Mouse (Mus musculus) ES-Bruce4 (cell line): Measurements from ENCODE around the gene Tmed3.

Experiments
- CTCF ChIP-seq: IDR thresholded peaks from one replicate; pipeline ENCODE4 v1.8.1; 2011; ENCODE audit warnings: low read depth, low read length
- EP300 ChIP-seq: IDR thresholded peaks from 2 replicates; pipeline ENCODE4 v1.6.1; 2011; ENCODE audit warnings: low read depth, low read length; ENCODE audit not compliant: insufficient read depth
- POLR2A ChIP-seq: IDR thresholded peaks from one replicate; pipeline ENCODE4 v1.8.1; 2011; ENCODE audit warnings: low read length; ENCODE audit not compliant: insufficient read depth

GRCm38 (mm10) chr9:89673402-89673801 is 31.5 kb downstream of the Tmed3 start:
- TF ChIP-seq POLR2A (no peak), CTCF (no peak), EP300 (no peak)
